Mouse (Mus musculus) left cerebral cortex, postnatal 14 days (tissue): ENCODE results near the gene Kcnip1. TPM values are rescaled to one million over a fixed set of nuclear protein-coding genes. Genes with fewer than 3 reads are reported as not detected.

Source experiments
- DNase-seq, 2 experiments: peaks; one replicate each; pipeline ENCODE4 v3.0.0; 2021 to 2022; ENCODE audit warnings: low spot score in 2 of 2, mixed read lengths in 1 of 2
- intact Hi-C: fragments of 180-260 bp; cut with DNase I; formaldehyde crosslinking; loops from one replicate; pipeline ENCODE4 v1.15.1; 2025
- total RNA-seq, 2 experiments: library from RNA; stranded (reverse); gene quantifications; 2 replicates each; pipeline ENCODE4 v1.2.3; 2021

Kcnip1 gene
- total RNA-seq, 2 experiments from 2014 or later, result 38.1 to 39.6 TPM

GRCm38 (mm10) chr11:33747402-33747955 lies 245.5 kb downstream of the Kcnip1 start:
- intact Hi-C loops, result no loop called here
- peak in 1 of 2 experiments; percentile 30 for DNase-seq

- DNase-seq, result no peak
- intact Hi-C loops, result no loop called here
Observed at GRCm38 (mm10) chr11:33746402-33746801, 246.6 kb downstream of the Kcnip1 start.

GRCm38 (mm10) chr11:33745821-33746329 lies 247.1 kb downstream of the Kcnip1 start:
- intact Hi-C loops, result no loop called here
- DNase-seq, result no peak

- DNase-seq, result no peak
- intact Hi-C loops, result no loop called here
Observed at GRCm38 (mm10) chr11:33744429-33744828, 248.5 kb downstream of the Kcnip1 start.

GRCm38 (mm10) chr11:33740187-33740586 lies 252.8 kb downstream of the Kcnip1 start:
- DNase-seq, result no peak
- intact Hi-C loops, result no loop called here

GRCm38 (mm10) chr11:33736426-33736825 lies 256.5 kb downstream of the Kcnip1 start:
- intact Hi-C loops, result loop anchor here (10.0 kb wide), 1 partner anchor 478 kb away; no protein-coding TSS in a partner anchor
- no peak for DNase-seq

- intact Hi-C loops, result loop anchor here (1.0 to 10.0 kb wide), 3 partner anchors 184 to 482 kb away; no protein-coding TSS in a partner anchor
- DNase-seq, result peak; percentile 85 to 88
Observed at GRCm38 (mm10) chr11:33733269-33733668, 259.7 kb downstream of the Kcnip1 start.

GRCm38 (mm10) chr11:33732358-33732757 lies 260.6 kb downstream of the Kcnip1 start:
- no peak for DNase-seq
- intact Hi-C loops, result loop anchor here (5.0 to 10.0 kb wide), 2 partner anchors 275 to 482 kb away; no protein-coding TSS in a partner anchor

- peak; percentile 21 to 81 for DNase-seq
- intact Hi-C loops, result loop anchor here (1.0 to 10.0 kb wide), 4 partner anchors 106 to 545 kb away; no protein-coding TSS in a partner anchor
Observed at GRCm38 (mm10) chr11:33721297-33721696, 271.7 kb downstream of the Kcnip1 start.

GRCm38 (mm10) chr11:33706777-33707176 lies 286.2 kb downstream of the Kcnip1 start:
- intact Hi-C loops, result no loop called here
- no peak for DNase-seq

GRCm38 (mm10) chr11:33701958-33702459 lies 290.9 kb downstream of the Kcnip1 start:
- intact Hi-C loops, result loop anchor here (5.0 kb wide), 1 partner anchor 75 kb away; no protein-coding TSS in a partner anchor
- no peak for DNase-seq

GRCm38 (mm10) chr11:33701236-33701957 lies 291.6 kb downstream of the Kcnip1 start:
- no peak for DNase-seq
- intact Hi-C loops, result loop anchor here (5.0 kb wide), 1 partner anchor 74 kb away; no protein-coding TSS in a partner anchor

- DNase-seq, result peak; percentile 85 to 92
- intact Hi-C loops, result loop anchor here (5.0 kb wide), 1 partner anchor 73 kb away; no protein-coding TSS in a partner anchor
Observed at GRCm38 (mm10) chr11:33700725-33701124, 292.2 kb downstream of the Kcnip1 start.

GRCm38 (mm10) chr11:33690181-33690580 lies 302.8 kb downstream of the Kcnip1 start:
- no peak for DNase-seq
- intact Hi-C loops, result no loop called here

GRCm38 (mm10) chr11:33685904-33686303 lies 307.0 kb downstream of the Kcnip1 start:
- intact Hi-C loops, result no loop called here
- DNase-seq, result peak; percentile 26 to 54

GRCm38 (mm10) chr11:33680151-33680550 lies 312.8 kb downstream of the Kcnip1 start:
- intact Hi-C loops, result no loop called here
- no peak for DNase-seq

- no peak for DNase-seq
- intact Hi-C loops, result no loop called here
Observed at GRCm38 (mm10) chr11:33670105-33670965, 322.6 kb downstream of the Kcnip1 start.

GRCm38 (mm10) chr11:33668376-33668775 lies 324.6 kb downstream of the Kcnip1 start:
- intact Hi-C loops, result no loop called here
- DNase-seq, result no peak

GRCm38 (mm10) chr11:33663599-33663998 lies 329.4 kb downstream of the Kcnip1 start:
- no peak for DNase-seq
- intact Hi-C loops, result no loop called here
